Mouse (Mus musculus) heart, adult 2 months (tissue): ENCODE measurements at regions not wholly inside any gene's neighbourhood (a gene's known extent, or its start where the extent isn't known, plus 50 kb on each side); places are given as distances from the start of the nearest gene placed in this dataset.

ENCODE experiments used
- CTCF ChIP-seq: fragments of 200-600 bp; IDR thresholded peaks from 2 replicates; pipeline ENCODE4 v1.8.1; 2022; ENCODE audit warnings: antibody characterized with exemption, mild to moderate bottlenecking, moderate library complexity
- EP300 ChIP-seq: fragments of 200-500 bp; IDR thresholded peaks from 2 replicates; pipeline ENCODE4 v1.6.1; 2011; ENCODE audit warnings: low read depth, low read length, control low read depth; ENCODE audit not compliant: insufficient read depth
- POLR2A ChIP-seq: fragments of 200-500 bp; IDR thresholded peaks from 2 replicates; pipeline ENCODE4 v1.6.1; 2011; ENCODE audit warnings: mild to moderate bottlenecking, low read depth, low read length, control low read depth; ENCODE audit not compliant: insufficient read depth

- TF ChIP-seq EP300 (no peak), POLR2A (no peak), CTCF (no peak)
Observed at GRCm38 (mm10) chr5:74767993-74768392, 65.3 kb upstream of the Lnx1 start.
